31 mouse cellular contexts compared by ENCODE assay signal in genomic region chr13:38027618-38028248, GRCm38 (mm10). TPM values are rescaled to one million over a fixed set of nuclear protein-coding genes. Genes with fewer than 3 reads are reported as not detected.
DNase-seq lines count a peak whose midpoint lies in the region; ATAC-seq and TF ChIP-seq lines count a peak whose summit lies in the region.
"Had no signal": no experiment of that assay in that cellular context is flagged by ENCODE, and none has a peak within 500 bp of the region (broad histone marks: within the 10 kb centered on the region; RNA-seq: fewer than 3 reads in every experiment).

No protein-coding gene starts in this region.

- 19% methylated on average over 6 of the region's 6 CpGs for WGBS in spleen, adult 2 months
- WGBS in hindbrain, embryonic 13.5 days: 64% methylated on average over 6 of the region's 6 CpGs

- H3K36me3 ChIP-seq in spleen, adult 2 months (ENCODE audit: control insufficient read depth, insufficient read depth, low read length): no peaks in the 10 kb centered on the region
- H3K36me3 ChIP-seq in hindbrain, embryonic 13.5 days: no peaks in the 10 kb centered on the region
- H3K36me3 ChIP-seq: embryonic facial prominence, embryonic 15.5 days; forebrain, embryonic 12.5 days; intestine, embryonic 15.5 days; limb, embryonic 10.5 days; limb, embryonic 15.5 days; neural tube, embryonic 15.5 days; stomach, embryonic 15.5 days had no signal

- H3K4me1 ChIP-seq in spleen, adult 2 months (ENCODE audit: control insufficient read depth, insufficient read depth, insufficient read length): peaks cover 9% of the 10 kb centered on the region
- H3K4me1 ChIP-seq in hindbrain, embryonic 13.5 days (replicated peaks): no peaks in the 10 kb centered on the region
- H3K4me1 ChIP-seq: embryonic facial prominence, embryonic 15.5 days; forebrain, embryonic 12.5 days; intestine, embryonic 15.5 days; limb, embryonic 10.5 days; limb, embryonic 15.5 days; neural tube, embryonic 15.5 days; stomach, embryonic 15.5 days had no signal

- no peak overlapping the region for H3K9ac ChIP-seq in hindbrain, embryonic 13.5 days
- H3K9ac ChIP-seq: embryonic facial prominence, embryonic 15.5 days; forebrain, embryonic 12.5 days; forebrain, postnatal 0 days; intestine, embryonic 15.5 days; limb, embryonic 15.5 days; liver, embryonic 14.5 days; lung, embryonic 14.5 days; neural tube, embryonic 15.5 days; stomach, embryonic 15.5 days had no signal

- ATAC-seq in granulocyte monocyte progenitor cell, adult 5-6 weeks (replicated peaks; ENCODE audit: poor library complexity, severe bottlenecking): peak; percentile 95
- peak; percentile 79 for ATAC-seq in monocyte, adult 5-6 weeks (replicated peaks; ENCODE audit: insufficient number of reproducible peaks, low FRiP score, low TSS enrichment, poor library complexity, severe bottlenecking)
- ATAC-seq in cerebellum, adult (ENCODE audit: insufficient number of reproducible peaks, low FRiP score, low TSS enrichment): no peak
- ATAC-seq in hindbrain, embryonic 13.5 days (ENCODE audit: low FRiP score): no peak
- ATAC-seq: forebrain, postnatal 0 days; hindbrain, postnatal 0 days; intestine, embryonic 15.5 days had no signal

- peak overlapping the region; percentile 74; the same call in 1 of the 2 replicates for H3K27ac ChIP-seq in spleen, adult 2 months (ENCODE audit: insufficient read depth, low read length)
- H3K27ac ChIP-seq in hindbrain, embryonic 13.5 days: no peak overlapping the region
- H3K27ac ChIP-seq: embryonic facial prominence, embryonic 15.5 days; forebrain, embryonic 12.5 days; hindbrain, postnatal 0 days; intestine, embryonic 15.5 days; kidney, postnatal 0 days; limb, embryonic 10.5 days; limb, embryonic 15.5 days; liver, embryonic 14.5 days; neural tube, embryonic 15.5 days; stomach, embryonic 15.5 days had no signal

- TF ChIP-seq CTCF in spleen, adult 2 months (IDR thresholded peaks at IDR 0.05; ENCODE audit: extremely low read depth, insufficient read depth, insufficient read length, insufficient replicate concordance): no peak

- DNase-seq in spleen, adult 2 months (ENCODE audit: low read depth in 1 of 2, low spot score in 2 of 2): no peak
- DNase-seq in spleen, adult 18-20 months: no peak
- no peak for DNase-seq in embryo, embryonic 10 days (ENCODE audit: low spot score)
- DNase-seq: adrenal gland, adult 8-10 months; cerebellum, adult 11 months; cerebellum, adult 9-11 months; forebrain, postnatal 0 days; gastrocnemius, postnatal 10 days; heart, postnatal 14 days; kidney, adult 2 months; kidney, postnatal 4 days; lung, embryonic 14.5 days; lung, postnatal 14 days; midbrain, embryonic 14.5 days; right cerebral cortex, adult 18-20 months; right cerebral cortex, postnatal 4 days; thymus, postnatal 25 days had no signal

- H3K4me3 ChIP-seq in spleen, adult 2 months (ENCODE audit: extremely low read depth, insufficient read depth, insufficient read length): peak overlapping the region; percentile 1; the same call in 1 of the 2 replicates
- no peak overlapping the region for H3K4me3 ChIP-seq in hindbrain, embryonic 13.5 days
- H3K4me3 ChIP-seq: embryonic facial prominence, embryonic 15.5 days; forebrain, embryonic 12.5 days; intestine, embryonic 15.5 days; limb, embryonic 10.5 days; limb, embryonic 15.5 days; neural tube, embryonic 15.5 days; stomach, embryonic 15.5 days had no signal

- H3K27me3 ChIP-seq in spleen, adult 2 months (ENCODE audit: control insufficient read depth, insufficient read depth, low read length): no peaks in the 10 kb centered on the region
- no peaks in the 10 kb centered on the region for H3K27me3 ChIP-seq in hindbrain, embryonic 13.5 days
- H3K27me3 ChIP-seq: embryonic facial prominence, embryonic 15.5 days; intestine, embryonic 15.5 days; limb, embryonic 15.5 days; neural tube, embryonic 15.5 days; stomach, embryonic 15.5 days had no signal

- H3K9me3 ChIP-seq in hindbrain, embryonic 13.5 days: no peaks in the 10 kb centered on the region
- H3K9me3 ChIP-seq: embryonic facial prominence, embryonic 15.5 days; forebrain, embryonic 12.5 days; intestine, embryonic 15.5 days; limb, embryonic 10.5 days; limb, embryonic 15.5 days; neural tube, embryonic 15.5 days; stomach, embryonic 15.5 days had no signal

- no peak overlapping the region for H3K4me2 ChIP-seq in hindbrain, embryonic 13.5 days
- H3K4me2 ChIP-seq: embryonic facial prominence, embryonic 15.5 days; forebrain, embryonic 12.5 days; intestine, embryonic 15.5 days; limb, embryonic 15.5 days; lung, embryonic 14.5 days; neural tube, embryonic 15.5 days; stomach, embryonic 15.5 days had no signal

- TF ChIP-seq POLR2A in spleen, adult 2 months (IDR thresholded peaks at IDR 0.05; ENCODE audit: low read depth, low read length): no peak

RNA-seq across cellular contexts. Expression of gene Riok1, which starts 9.1 kb away (rescaled TPM):
- 13.0 and 17.1 TPM in 2 replicates for polyA plus RNA-seq in spleen, adult 2 months (2012; rRNA removed)
- 41.5 and 43.2 TPM in 2 replicates for total RNA-seq in granulocyte monocyte progenitor cell, adult 5-6 weeks (2014; fragmentation: Nextera tagmentation)
- total RNA-seq in granulocyte monocyte progenitor cell, adult 5-6 weeks (2017): 88.8 and 97.5 TPM in 2 replicates
- total RNA-seq in monocyte, adult 5-6 weeks (2017): 161 to 230 TPM (median 187 TPM) in 3 replicates
- 62.7 and 63.8 TPM in 2 replicates for polyA plus RNA-seq in hindbrain, embryonic 13.5 days (2015; fragmentation: Nextera tagmentation; extraction: Ambion mirVana)

RNA-seq across cellular contexts. Expression of gene Cage1, which starts 9.1 kb away (rescaled TPM):
- 0.06 and 0.08 TPM in 2 replicates for polyA plus RNA-seq in spleen, adult 2 months (2012; rRNA removed)
- total RNA-seq in granulocyte monocyte progenitor cell, adult 5-6 weeks (2014; fragmentation: Nextera tagmentation): 0.62 and 3.0 TPM in 2 replicates
- total RNA-seq in granulocyte monocyte progenitor cell, adult 5-6 weeks (2017): 0.98 and 2.2 TPM in 2 replicates
- 0.85 to 1.9 TPM (median 1.0 TPM) in 3 replicates for total RNA-seq in monocyte, adult 5-6 weeks (2017)
- polyA plus RNA-seq in hindbrain, embryonic 13.5 days (2015; fragmentation: Nextera tagmentation; extraction: Ambion mirVana): 2.4 and 2.7 TPM in 2 replicates

RNA-seq across cellular contexts. Expression of gene Ssr1, which starts 33.7 kb away (rescaled TPM):
- polyA plus RNA-seq in spleen, adult 2 months (2012; rRNA removed): 3.9 and 4.1 TPM in 2 replicates
- total RNA-seq in granulocyte monocyte progenitor cell, adult 5-6 weeks (2014; fragmentation: Nextera tagmentation): 144 and 158 TPM in 2 replicates
- total RNA-seq in granulocyte monocyte progenitor cell, adult 5-6 weeks (2017): 263 and 333 TPM in 2 replicates
- total RNA-seq in monocyte, adult 5-6 weeks (2017): 66.0 to 74.1 TPM (median 72.0 TPM) in 3 replicates
- 67.2 and 70.0 TPM in 2 replicates for polyA plus RNA-seq in hindbrain, embryonic 13.5 days (2015; fragmentation: Nextera tagmentation; extraction: Ambion mirVana)

Comparison
In these comparisons a context has a peak if more than half of its experiments do, and no peak if none do; other contexts are left out.
1. ATAC-seq: peak in granulocyte monocyte progenitor cell, adult 5-6 weeks (single experiment) and monocyte, adult 5-6 weeks (single experiment); none in cerebellum, adult (single experiment) and hindbrain, embryonic 13.5 days (single experiment).